Mouse (Mus musculus) erythroblast, embryonic 14.5 days (primary cell): ENCODE data around the gene Exoc6b.

Experiments used
- GATA1 ChIP-seq: IDR thresholded peaks from 2 replicates; pipeline ENCODE4 v1.6.1; 2012; ENCODE audit warnings: low read length, inconsistent platforms, mixed read lengths
- TAL1 ChIP-seq: IDR thresholded peaks from 3 replicates; pipeline ENCODE4 v1.6.1; 2012; ENCODE audit warnings: low read length, inconsistent platforms, mixed read lengths

- TF ChIP-seq GATA1 (no peak), TAL1 (no peak)
Observed at GRCm38 (mm10) chr6:84581833-84582445, 487.4 kb downstream of the Exoc6b start.
